In the genomic region with DNA sequence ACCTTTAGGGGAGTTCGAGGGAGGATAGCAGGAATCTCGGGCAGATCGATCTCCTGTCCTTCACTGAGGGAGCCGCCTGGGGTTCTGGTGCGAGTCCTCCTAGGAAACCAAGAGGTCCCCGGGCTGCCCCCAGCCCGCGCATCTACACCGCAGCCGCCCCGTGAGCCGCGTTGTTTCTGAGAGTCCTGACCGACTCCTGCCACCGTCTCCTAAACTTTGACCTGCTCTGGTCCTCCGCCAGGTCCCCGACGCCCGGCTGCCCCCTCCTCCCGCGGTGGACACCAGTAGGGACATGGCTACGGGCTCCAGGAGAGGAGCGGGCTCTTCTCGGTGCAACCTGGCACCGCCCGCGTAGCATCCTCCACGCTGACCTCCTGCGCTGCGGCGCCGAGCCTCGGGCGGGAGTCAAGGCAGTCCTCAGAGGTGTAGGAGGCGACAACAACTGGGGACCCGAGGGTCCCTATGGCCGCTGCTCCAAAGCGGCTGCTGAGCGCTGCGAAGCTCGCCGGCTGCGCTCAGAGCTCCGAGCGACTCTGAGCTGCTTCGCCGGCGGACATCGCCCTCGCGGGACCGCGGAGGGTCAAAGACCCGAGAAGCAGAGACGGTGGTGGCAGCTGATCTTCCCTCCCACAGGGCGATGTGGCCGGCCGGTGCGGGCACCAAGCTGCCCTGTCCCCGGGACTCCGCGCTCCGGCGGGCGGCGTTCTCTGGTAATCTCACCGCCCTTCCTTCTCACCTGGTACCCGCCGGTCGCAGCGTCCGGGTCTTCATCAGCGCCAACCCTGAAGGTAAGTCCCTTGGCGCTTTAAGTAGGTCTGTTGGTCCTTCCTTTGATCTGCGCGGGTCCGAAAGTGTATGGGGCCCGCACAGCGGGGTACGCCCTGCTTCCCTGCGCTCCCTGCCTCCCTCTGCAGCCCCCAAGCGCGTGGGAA, we compare ENCODE assay signal across 8 mouse cellular contexts. TPM values are rescaled to one million over a fixed set of nuclear protein-coding genes. Genes with fewer than 3 reads are reported as not detected.
DNase-seq lines count a peak whose midpoint lies in the region; ATAC-seq and TF ChIP-seq lines count a peak whose summit lies in the region.

No protein-coding gene starts in this region.

- no peak overlapping the region for H3K27ac ChIP-seq in heart, postnatal 0 days (ENCODE audit: low read depth)
- H3K27ac ChIP-seq in embryonic facial prominence, embryonic 11.5 days (replicated peaks; ENCODE audit: low read depth, low read length): no peak overlapping the region
- H3K27ac ChIP-seq in intestine, postnatal 0 days (ENCODE audit: low read depth, low read length): no peak overlapping the region
- no peak overlapping the region for H3K27ac ChIP-seq in liver, embryonic 12.5 days

- no peak for TF ChIP-seq EP300 in heart, postnatal 0 days (IDR thresholded peaks at IDR 0.05; ENCODE audit: low read depth)

- H3K36me3 ChIP-seq in heart, postnatal 0 days (replicated peaks; ENCODE audit: control insufficient read depth, insufficient read depth, low read length): no peaks in the 10 kb centered on the region
- H3K36me3 ChIP-seq in embryonic facial prominence, embryonic 11.5 days (replicated peaks; ENCODE audit: control insufficient read depth, insufficient read depth, low read depth, low read length): no peaks in the 10 kb centered on the region
- no peaks in the 10 kb centered on the region for H3K36me3 ChIP-seq in intestine, postnatal 0 days (ENCODE audit: control insufficient read depth, insufficient read depth)
- H3K36me3 ChIP-seq in liver, embryonic 12.5 days: no peaks in the 10 kb centered on the region

- 0 out of 2 replicates have a peak, but pooled peaks cover 4% of the 10 kb centered on the region for H3K4me1 ChIP-seq in heart, postnatal 0 days (ENCODE audit: control insufficient read depth, insufficient read depth)
- peaks cover 5% of the 10 kb centered on the region; the same call in 1 of the 2 replicates for H3K4me1 ChIP-seq in embryonic facial prominence, embryonic 11.5 days (ENCODE audit: control insufficient read depth, insufficient read depth, low read length)
- H3K4me1 ChIP-seq in intestine, postnatal 0 days (replicated peaks; ENCODE audit: control insufficient read depth, insufficient read depth, low read length): no peaks in the 10 kb centered on the region
- H3K4me1 ChIP-seq in liver, embryonic 12.5 days: no peaks in the 10 kb centered on the region

- WGBS in heart, postnatal 0 days: under 1% methylated on average over 83 of the region's 83 CpGs
- WGBS in embryonic facial prominence, embryonic 11.5 days: under 1% methylated on average over 82 of the region's 83 CpGs
- 1% methylated on average over 78 of the region's 83 CpGs for WGBS in intestine, postnatal 0 days
- 2% methylated on average over 81 of the region's 83 CpGs for WGBS in liver, embryonic 12.5 days (ENCODE audit: insufficient replicate concordance)

- no peak for TF ChIP-seq CTCF in heart, postnatal 0 days (IDR thresholded peaks at IDR 0.05; ENCODE audit: low read depth)
- TF ChIP-seq CTCF in intestine, postnatal 0 days (IDR thresholded peaks at IDR 0.05; ENCODE audit: low read depth): no peak

- peaks cover 45% of the 10 kb centered on the region for H3K27me3 ChIP-seq in heart, postnatal 0 days (ENCODE audit: control insufficient read depth, insufficient read depth, low read length)
- H3K27me3 ChIP-seq in embryonic facial prominence, embryonic 11.5 days (ENCODE audit: control insufficient read depth, insufficient read depth, low read length): peaks cover 29% of the 10 kb centered on the region
- H3K27me3 ChIP-seq in intestine, postnatal 0 days (replicated peaks; ENCODE audit: control insufficient read depth, insufficient read depth, low read length): peaks cover 38% of the 10 kb centered on the region
- peaks cover 47% of the 10 kb centered on the region for H3K27me3 ChIP-seq in liver, embryonic 12.5 days (replicated peaks)

- peak overlapping the region; percentile 40 for H3K4me3 ChIP-seq in heart, postnatal 0 days (ENCODE audit: low read depth, low read length)
- peak overlapping the region; percentile 53 for H3K4me3 ChIP-seq in embryonic facial prominence, embryonic 11.5 days (ENCODE audit: low read depth, low read length)
- peak overlapping the region; percentile 32 for H3K4me3 ChIP-seq in intestine, postnatal 0 days (ENCODE audit: low read depth, low read length)
- H3K4me3 ChIP-seq in liver, embryonic 12.5 days: peak overlapping the region; percentile 30

- H3K9me3 ChIP-seq in heart, postnatal 0 days (replicated peaks; ENCODE audit: control insufficient read depth, low read length): no peaks in the 10 kb centered on the region
- H3K9me3 ChIP-seq in embryonic facial prominence, embryonic 11.5 days (replicated peaks; ENCODE audit: control insufficient read depth, low read length): no peaks in the 10 kb centered on the region
- H3K9me3 ChIP-seq in intestine, postnatal 0 days (ENCODE audit: control insufficient read depth): no peaks in the 10 kb centered on the region
- no peaks in the 10 kb centered on the region for H3K9me3 ChIP-seq in liver, embryonic 12.5 days (replicated peaks)

- DNase-seq in heart, postnatal 0 days (ENCODE audit: low spot score): no peak
- DNase-seq in heart, adult 11 months: no peak
- DNase-seq in embryonic facial prominence, embryonic 11.5 days (ENCODE audit: low spot score): peak; percentile 19
- peak; percentile 18 for DNase-seq in right cerebral cortex, postnatal 14 days
- no peak for DNase-seq in gastrocnemius, postnatal 36 days

- no peak for ATAC-seq in heart, postnatal 0 days (ENCODE audit: insufficient read depth, low read depth)
- peak; percentile 72 for ATAC-seq in embryonic facial prominence, embryonic 11.5 days (replicated peaks; ENCODE audit: insufficient number of reproducible peaks, low FRiP score, low TSS enrichment, low read depth)
- no peak for ATAC-seq in intestine, postnatal 0 days
- no peak for ATAC-seq in liver, embryonic 12.5 days
- ATAC-seq in megakaryocyte, adult 5-6 weeks (ENCODE audit: poor library complexity, severe bottlenecking): no peak

- intact Hi-C loops in gastrocnemius, postnatal 36 days (cut with DNase I): no loop called here

- H3K4me2 ChIP-seq in heart, postnatal 0 days (ENCODE audit: low read depth, low read length): peak overlapping the region; percentile 52
- peak overlapping the region; percentile 97 for H3K4me2 ChIP-seq in embryonic facial prominence, embryonic 11.5 days (ENCODE audit: low read depth, low read length)
- peak overlapping the region; percentile 62 for H3K4me2 ChIP-seq in intestine, postnatal 0 days (replicated peaks; ENCODE audit: low read depth)
- peak overlapping the region; percentile 56 for H3K4me2 ChIP-seq in liver, embryonic 12.5 days

- H3K9ac ChIP-seq in heart, postnatal 0 days (replicated peaks; ENCODE audit: low read depth, low read length): no peak overlapping the region
- peak overlapping the region; percentile 14 for H3K9ac ChIP-seq in embryonic facial prominence, embryonic 11.5 days (replicated peaks; ENCODE audit: low read length)
- H3K9ac ChIP-seq in intestine, postnatal 0 days (ENCODE audit: low read depth, low read length): no peak overlapping the region
- no peak overlapping the region for H3K9ac ChIP-seq in liver, embryonic 12.5 days

RNA-seq across cellular contexts. Expression of a gene that starts 0.9 kb away (rescaled TPM):
- total RNA-seq in heart, postnatal 0 days (2014; rRNA removed; ENCODE audit: low replicate concordance): not detected in 2 replicates
- 0.04 TPM in 1 of 2 replicates, not detected in the other for polyA plus RNA-seq in heart, postnatal 0 days (2015; fragmentation: Nextera tagmentation; extraction: Ambion mirVana)
- polyA plus RNA-seq in embryonic facial prominence, embryonic 11.5 days (2014; fragmentation: Nextera tagmentation; extraction: Ambion mirVana): 1.2 and 1.5 TPM in 2 replicates
- 0.24 and 0.27 TPM in 2 replicates for polyA plus RNA-seq in intestine, postnatal 0 days (2015; fragmentation: Nextera tagmentation; extraction: Ambion mirVana)
- not detected in 2 replicates for polyA plus RNA-seq in liver, embryonic 12.5 days (2016; fragmentation: Nextera tagmentation; extraction: Ambion mirVana)
- total RNA-seq in megakaryocyte, adult 5-6 weeks (2015): not detected in 2 replicates
- not detected in 2 replicates for total RNA-seq in megakaryocyte, adult 5-6 weeks (2017)
- not detected for total RNA-seq in gastrocnemius, postnatal 36 days (2021)

Comparison
In these comparisons a context has a peak if more than half of its experiments do, and no peak if none do; other contexts are left out.
1. DNase-seq: peak in embryonic facial prominence, embryonic 11.5 days (single experiment) and right cerebral cortex, postnatal 14 days (single experiment); none in heart, postnatal 0 days (single experiment), heart, adult 11 months (single experiment) and gastrocnemius, postnatal 36 days (0 of 2).
2. Peak in every context shown above with its lines, with median percentiles within 50 percentile points of each other: H3K4me2 ChIP-seq and H3K4me3 ChIP-seq.